11 mouse cellular contexts compared by ENCODE assay signal in genomic region chr7:96661352-96662169, GRCm38 (mm10).
DNase-seq lines count a peak whose midpoint lies in the region; ATAC-seq lines count a peak whose summit lies in the region.
"Had no signal": no experiment of that assay in that cellular context is flagged by ENCODE, and none has a peak within 500 bp of the region (broad histone marks: within the 10 kb centered on the region; RNA-seq: fewer than 3 reads in every experiment).

No protein-coding gene starts in this region.

- DNase-seq in ES-CJ7 (ENCODE audit: low read depth, low spot score) = peak; percentile 32
- peak; percentile 50 for DNase-seq in adipocyte (ENCODE audit: low spot score)
- no peak for DNase-seq in limb, embryonic 11.5 days (ENCODE audit: low spot score)
- no peak for DNase-seq in thymus, postnatal 14 days
- DNase-seq in urinary bladder, postnatal 36 days (ENCODE audit: low spot score in 2 of 2) = no peak
- DNase-seq: adrenal gland, adult 8-10 months; cerebellum, adult 18-20 months; liver, embryonic 13.5 days; right cerebral cortex, postnatal 4 days had no signal

- no peak overlapping the region for H3K4me3 ChIP-seq in hindbrain, embryonic 12.5 days
- no peak overlapping the region for H3K4me3 ChIP-seq in hindbrain, embryonic 16.5 days (ENCODE audit: low read length)
- no peak overlapping the region for H3K4me3 ChIP-seq in limb, embryonic 11.5 days (ENCODE audit: low read depth, low read length)
- H3K4me3 ChIP-seq: liver, embryonic 13.5 days had no signal

- H3K27ac ChIP-seq in hindbrain, embryonic 12.5 days = peak overlapping the region; percentile 31; the same call in 1 of the 2 replicates
- no peak overlapping the region for H3K27ac ChIP-seq in hindbrain, embryonic 16.5 days (ENCODE audit: low read depth, low read length)
- H3K27ac ChIP-seq in limb, embryonic 11.5 days (replicated peaks; ENCODE audit: low read depth, low read length) = no peak overlapping the region; the same call in 1 of the 2 replicates
- H3K27ac ChIP-seq: liver, embryonic 13.5 days had no signal

- peaks cover 50% of the 10 kb centered on the region for H3K4me1 ChIP-seq in hindbrain, embryonic 12.5 days
- H3K4me1 ChIP-seq in hindbrain, embryonic 16.5 days (ENCODE audit: control insufficient read depth, insufficient read depth, low read depth, low read length) = peaks cover 8% of the 10 kb centered on the region
- H3K4me1 ChIP-seq in limb, embryonic 11.5 days (ENCODE audit: control insufficient read depth, insufficient read depth, low read length) = peaks cover 68% of the 10 kb centered on the region
- H3K4me1 ChIP-seq: liver, embryonic 13.5 days had no signal

- 0 out of 2 replicates have a peak, but pooled peaks cover 5% of the 10 kb centered on the region for H3K27me3 ChIP-seq in hindbrain, embryonic 12.5 days
- no peaks in the 10 kb centered on the region for H3K27me3 ChIP-seq in hindbrain, embryonic 16.5 days (replicated peaks; ENCODE audit: control insufficient read depth, insufficient read depth, low read length)
- no peaks in the 10 kb centered on the region for H3K27me3 ChIP-seq in limb, embryonic 11.5 days (ENCODE audit: control insufficient read depth, insufficient read depth, low read length)

- no peaks in the 10 kb centered on the region for H3K36me3 ChIP-seq in hindbrain, embryonic 12.5 days
- no peaks in the 10 kb centered on the region for H3K36me3 ChIP-seq in hindbrain, embryonic 16.5 days (ENCODE audit: control insufficient read depth, insufficient read depth, low read length)
- no peaks in the 10 kb centered on the region for H3K36me3 ChIP-seq in limb, embryonic 11.5 days (ENCODE audit: control insufficient read depth, insufficient read depth, low read length)
- H3K36me3 ChIP-seq: liver, embryonic 13.5 days had no signal

- no peak overlapping the region for H3K9ac ChIP-seq in hindbrain, embryonic 12.5 days
- H3K9ac ChIP-seq in hindbrain, embryonic 16.5 days (ENCODE audit: low read depth, low read length) = no peak overlapping the region
- H3K9ac ChIP-seq in limb, embryonic 11.5 days (ENCODE audit: low read length) = 0 out of 2 replicates have a peak overlapping the region, but pooled peaks have one; percentile 34
- H3K9ac ChIP-seq: liver, embryonic 13.5 days had no signal

- ATAC-seq in hindbrain, embryonic 12.5 days (ENCODE audit: low FRiP score) = peak; percentile 66
- no peak for ATAC-seq in hindbrain, embryonic 16.5 days
- ATAC-seq in limb, embryonic 11.5 days (ENCODE audit: insufficient number of reproducible peaks, low FRiP score, low TSS enrichment, low read depth) = no peak

- no peaks in the 10 kb centered on the region for H3K9me3 ChIP-seq in hindbrain, embryonic 12.5 days (replicated peaks)
- H3K9me3 ChIP-seq in hindbrain, embryonic 16.5 days (ENCODE audit: control insufficient read depth, low read length) = no peaks in the 10 kb centered on the region
- no peaks in the 10 kb centered on the region for H3K9me3 ChIP-seq in limb, embryonic 11.5 days (ENCODE audit: control insufficient read depth, low read length)
- H3K9me3 ChIP-seq: liver, embryonic 13.5 days had no signal

- WGBS in hindbrain, embryonic 12.5 days = 35% methylated on average over 12 of the region's 12 CpGs
- 33% methylated on average over 12 of the region's 12 CpGs for WGBS in hindbrain, embryonic 16.5 days
- 49% methylated on average over 12 of the region's 12 CpGs for WGBS in limb, embryonic 11.5 days

- no peak overlapping the region for H3K4me2 ChIP-seq in hindbrain, embryonic 12.5 days (replicated peaks)
- no peak overlapping the region for H3K4me2 ChIP-seq in hindbrain, embryonic 16.5 days (ENCODE audit: low read length)
- H3K4me2 ChIP-seq in limb, embryonic 11.5 days (ENCODE audit: low read depth, severe bottlenecking) = no peak overlapping the region
- H3K4me2 ChIP-seq: liver, embryonic 13.5 days had no signal

Comparison
In these comparisons a context has a peak if more than half of its experiments do, and no peak if none do; other contexts are left out.
1. DNase-seq: peak in ES-CJ7 (single experiment) and adipocyte (single experiment); none in limb, embryonic 11.5 days (single experiment), thymus, postnatal 14 days (single experiment) and urinary bladder, postnatal 36 days (0 of 2).